Mouse (Mus musculus) spleen, embryonic (tissue): ENCODE data around the gene Ccdc9b.

Experiments used
- CTCF ChIA-PET: fragments of 350-600 bp; sonication (Branson Sonifier 250); formaldehyde crosslinking; loops from one replicate; lab custom pipeline; 2022; lab: Charles Lee

Gene Ccdc9b

GRCm38 (mm10) chr2:118779065-118779464, 16.6 kb upstream of the Ccdc9b start:
- CTCF ChIA-PET, result interaction anchor here (0.5 kb wide), 1 partner anchor 727 kb away, joined by 11 read pairs; no protein-coding TSS in a partner anchor

DNA sequence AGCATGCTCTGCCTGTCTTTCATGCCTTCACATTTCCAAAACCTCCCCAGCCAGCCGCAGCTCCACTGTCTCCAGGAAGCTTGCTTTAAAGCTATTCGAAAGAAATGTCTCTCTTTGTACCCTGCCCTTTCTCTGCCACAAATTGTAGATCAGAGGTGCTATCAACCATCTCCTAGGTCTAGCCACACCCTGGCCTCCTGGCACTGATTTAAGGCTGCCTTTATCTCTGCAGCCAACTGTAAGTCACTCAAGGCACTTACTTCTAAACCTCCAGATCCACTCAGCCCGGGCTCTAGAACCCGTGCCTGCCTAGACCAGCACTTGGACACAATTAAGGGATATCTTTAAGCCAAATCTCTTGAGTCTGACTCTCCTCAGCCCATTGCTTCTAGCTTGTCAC, 16.0 kb upstream of the Ccdc9b start:
- CTCF ChIA-PET, result interaction anchor here (0.7 kb wide), 2 partner anchors 13 to 631 kb away, joined by 4 to 5 read pairs; no protein-coding TSS in a partner anchor

DNA sequence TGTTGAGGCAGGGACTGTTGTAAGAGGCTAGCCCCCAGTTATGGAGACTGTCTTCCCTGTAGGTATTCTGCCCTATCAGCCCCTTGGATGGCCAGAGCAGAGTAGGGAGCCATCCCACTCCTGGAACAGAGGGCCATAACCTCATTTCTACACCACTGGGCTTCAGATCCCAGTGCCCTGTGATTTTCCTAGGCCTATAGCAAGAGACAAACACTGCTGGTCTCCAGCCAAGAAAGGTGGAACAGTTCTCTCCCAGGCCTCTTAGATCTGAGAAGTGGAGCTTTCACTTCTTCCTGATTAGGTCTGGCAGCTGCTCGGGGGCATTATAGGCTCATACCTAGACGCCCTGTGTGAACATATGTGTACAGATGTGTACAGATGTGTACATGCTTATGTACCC, 13.8 kb upstream of the Ccdc9b start:
- CTCF ChIA-PET, result interaction anchor here (0.6 kb wide), 1 partner anchor 307 kb away, joined by 4 read pairs; no protein-coding TSS in a partner anchor

DNA sequence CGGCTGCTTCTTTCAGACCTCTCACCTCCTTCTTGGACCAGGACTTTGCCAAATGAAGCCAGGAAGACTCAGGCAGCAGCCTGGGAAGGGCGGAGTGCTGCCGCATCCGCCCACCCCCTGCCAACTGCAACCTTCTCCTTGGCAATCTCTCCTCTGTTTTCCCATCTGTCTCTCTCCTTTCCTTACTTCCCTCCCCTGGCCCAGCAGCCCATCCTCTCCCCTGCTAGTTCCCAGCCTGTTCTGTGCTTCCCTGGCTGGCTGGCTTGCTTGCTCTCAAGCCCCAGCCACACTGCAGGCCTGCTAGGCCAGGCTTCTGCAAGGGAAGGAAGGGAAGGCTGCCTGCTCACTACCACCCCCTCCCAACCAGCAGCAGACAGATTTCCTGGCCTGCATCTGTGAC, 13.4 kb upstream of the Ccdc9b start:
- CTCF ChIA-PET, result no interaction called here

- CTCF ChIA-PET, result no interaction called here
Observed at GRCm38 (mm10) chr2:118775396-118775795, 12.9 kb upstream of the Ccdc9b start.

DNA sequence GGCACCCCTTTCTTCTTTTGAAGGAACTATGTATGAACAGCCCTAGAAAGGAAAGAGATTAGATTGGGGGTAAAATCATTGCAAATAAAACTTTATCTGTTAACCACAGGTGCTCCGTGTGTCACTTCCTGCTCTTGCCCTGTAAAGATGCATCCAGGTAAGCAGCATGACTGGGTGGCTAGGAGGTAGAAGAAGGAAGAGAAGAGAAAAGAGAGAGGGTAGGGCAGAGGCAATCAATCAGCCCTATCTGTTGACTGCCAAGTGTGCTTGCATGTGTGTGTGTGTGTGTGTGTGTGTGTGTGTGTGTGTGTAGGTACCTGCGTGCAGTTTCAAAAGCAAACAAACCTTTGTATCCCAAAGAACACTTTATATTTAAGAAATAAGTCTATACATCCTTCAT, 12.1 kb upstream of the Ccdc9b start:
- CTCF ChIA-PET, result no interaction called here

DNA sequence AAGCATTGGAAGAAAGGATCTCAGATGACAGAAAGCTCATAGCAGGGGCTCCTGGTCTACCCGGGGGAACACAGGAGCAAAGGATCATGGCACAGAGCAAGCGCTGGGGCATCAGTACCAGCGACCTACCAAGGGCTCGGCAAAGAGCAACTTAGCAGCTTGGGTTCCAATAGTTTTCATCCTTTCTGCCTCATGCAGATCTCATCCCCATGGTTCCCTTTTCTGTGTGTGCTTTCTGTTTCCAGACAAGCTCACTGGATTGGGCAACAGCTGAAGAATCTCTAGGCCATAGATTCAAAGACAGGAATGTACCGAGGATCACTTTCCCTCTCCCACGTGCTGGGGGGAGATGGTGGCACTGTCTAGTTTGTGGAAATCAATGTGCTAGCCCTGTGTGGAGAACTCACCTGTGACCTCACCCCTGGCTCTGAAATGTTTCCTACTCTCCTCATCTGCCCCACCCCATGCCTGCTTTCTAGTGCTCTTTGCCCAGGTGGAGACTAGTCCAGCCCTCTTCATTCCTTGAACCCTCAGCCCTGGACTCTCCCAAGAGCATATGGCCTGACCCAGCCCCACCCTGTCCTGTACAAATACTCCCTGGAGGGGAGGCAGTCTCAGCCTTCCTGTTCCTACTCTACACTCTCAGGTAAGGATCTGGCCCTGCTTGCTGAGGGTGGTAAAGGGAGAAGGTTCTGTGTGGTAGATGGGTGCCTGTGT, 9.9 kb upstream of the Ccdc9b start, which contains the start of gene Phgr1:
Phgr1 (plus strand) TSS at position 612 of the 717 bp plus-strand sequence.
- CTCF ChIA-PET, result no interaction called here

GRCm38 (mm10) chr2:118766041-118767033, 3.9 kb upstream of the Ccdc9b start:
- CTCF ChIA-PET, result no interaction called here

- CTCF ChIA-PET, result interaction anchor here (0.6 to 2.0 kb wide), 4 partner anchors 13 to 427 kb away, joined by 3 to 10 read pairs (median 4); no protein-coding TSS in a partner anchor
Observed at GRCm38 (mm10) chr2:118764875-118765274, 2.4 kb upstream of the Ccdc9b start.

GRCm38 (mm10) chr2:118764094-118764831, 1.8 kb upstream of the Ccdc9b start:
- CTCF ChIA-PET, result interaction anchor here (0.5 to 2.0 kb wide), 6 partner anchors 12 to 427 kb away, joined by 3 to 10 read pairs (median 3); no protein-coding TSS in a partner anchor

GRCm38 (mm10) chr2:118763469-118763868, 1.0 kb upstream of the Ccdc9b start:
- CTCF ChIA-PET, result interaction anchor here (2.0 kb wide), 1 partner anchor 120 kb away, joined by 10 read pairs; no protein-coding TSS in a partner anchor

DNA sequence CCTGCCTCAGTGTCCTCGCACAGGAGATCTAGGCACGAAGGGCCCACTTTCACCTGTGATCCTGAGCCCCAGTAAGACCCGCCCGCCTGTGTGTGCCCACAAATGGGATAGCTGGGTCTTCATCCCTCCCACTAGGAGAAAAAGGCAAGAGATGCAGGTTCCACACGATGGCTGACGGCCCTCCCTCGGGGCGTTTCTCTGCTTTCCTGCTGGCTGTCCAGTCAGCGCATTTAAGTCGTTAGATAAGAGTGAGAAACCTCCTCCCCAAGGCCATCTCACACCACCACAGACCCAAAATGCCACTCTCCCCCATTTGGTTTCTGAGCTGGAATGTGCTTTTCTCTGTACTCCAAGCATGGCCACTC, 305 bp upstream of the Ccdc9b start:
- CTCF ChIA-PET, result interaction anchor here (0.6 kb wide), 1 partner anchor 261 kb away, joined by 3 read pairs; no protein-coding TSS in a partner anchor

DNA sequence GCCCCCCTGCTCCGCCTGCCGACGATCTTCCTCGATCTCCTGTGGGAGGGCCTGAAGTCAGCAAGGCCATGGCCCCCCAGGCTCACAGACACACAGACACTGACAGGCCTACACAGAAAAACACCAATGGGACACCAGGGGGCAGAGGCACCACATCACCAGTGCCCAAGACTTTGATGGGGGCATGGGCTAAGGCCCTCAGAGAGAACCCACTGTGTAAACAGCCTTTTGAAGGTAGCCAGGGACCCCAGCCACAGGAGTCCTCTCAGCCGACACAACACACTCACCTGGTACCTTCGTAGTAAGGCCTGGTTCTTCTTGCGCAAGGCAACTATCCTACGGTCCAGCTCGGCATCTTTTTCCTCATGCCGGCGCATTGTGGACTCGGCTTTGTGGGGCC, 1.1 kb downstream of the Ccdc9b start:
- CTCF ChIA-PET, result interaction anchor here (0.7 to 0.9 kb wide), 3 partner anchors 122 to 273 kb away, joined by 3 to 5 read pairs (median 4); no protein-coding TSS in a partner anchor

DNA sequence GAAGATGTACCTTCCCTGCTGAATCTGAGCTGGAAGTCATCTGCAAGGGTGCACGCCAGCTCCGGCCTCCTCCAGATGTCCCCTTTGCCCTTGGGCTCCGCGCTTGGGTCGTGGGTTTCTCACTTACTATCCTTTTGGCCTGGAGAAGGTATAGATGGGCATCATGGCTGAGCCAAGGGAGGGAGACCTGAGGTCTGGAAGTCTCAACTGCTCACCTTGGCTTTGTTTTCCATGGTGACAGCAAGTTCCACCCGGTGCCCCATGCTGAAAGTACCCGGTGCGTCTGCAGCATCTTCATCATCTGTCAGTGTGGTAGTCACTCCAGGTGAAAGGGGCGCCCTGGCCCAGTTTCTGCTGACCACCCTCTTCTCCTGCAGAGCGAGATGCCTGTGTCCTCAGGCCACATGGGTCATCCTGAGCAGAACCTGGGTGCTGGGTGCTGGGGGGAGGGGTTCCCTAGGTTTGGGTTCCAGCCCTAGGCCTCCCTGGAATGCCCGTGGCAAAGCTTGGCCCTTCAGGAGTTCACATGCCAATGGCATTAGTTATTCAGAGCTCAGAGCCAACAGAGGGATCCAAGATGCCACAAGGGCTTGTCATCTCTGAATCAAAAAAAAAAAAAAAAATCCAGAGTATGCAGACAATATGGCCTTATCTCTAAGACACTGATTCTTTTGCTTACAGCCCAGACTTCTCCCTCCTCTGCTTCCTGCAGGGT, 2.0 kb downstream of the Ccdc9b start:
- CTCF ChIA-PET, result interaction anchor here (0.6 to 0.9 kb wide), 3 partner anchors 106 to 272 kb away, joined by 3 to 5 read pairs (median 4); no protein-coding TSS in a partner anchor

DNA sequence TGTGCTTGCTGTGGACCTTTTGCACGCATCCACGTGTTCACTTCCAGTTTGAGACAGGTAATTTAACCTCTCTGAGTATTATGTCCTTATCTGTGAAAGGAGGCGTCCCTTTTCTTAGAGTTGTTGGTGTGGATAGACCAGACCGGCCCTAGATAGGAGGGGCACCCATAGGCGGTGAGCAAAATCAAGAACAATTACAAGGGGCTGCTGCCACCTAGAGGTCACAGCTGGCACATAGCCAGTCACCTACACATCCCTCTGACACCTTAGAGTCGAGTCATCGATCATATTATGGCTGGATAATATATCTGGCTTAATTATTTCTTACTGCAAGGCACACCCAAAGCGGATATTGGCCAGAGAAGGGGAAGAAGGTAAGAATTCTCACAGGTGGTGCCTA, 2.6 kb downstream of the Ccdc9b start:
- CTCF ChIA-PET, result interaction anchor here (0.6 to 1.5 kb wide), 3 partner anchors 17 to 151 kb away, joined by 3 to 9 read pairs (median 5); no protein-coding TSS in a partner anchor

DNA sequence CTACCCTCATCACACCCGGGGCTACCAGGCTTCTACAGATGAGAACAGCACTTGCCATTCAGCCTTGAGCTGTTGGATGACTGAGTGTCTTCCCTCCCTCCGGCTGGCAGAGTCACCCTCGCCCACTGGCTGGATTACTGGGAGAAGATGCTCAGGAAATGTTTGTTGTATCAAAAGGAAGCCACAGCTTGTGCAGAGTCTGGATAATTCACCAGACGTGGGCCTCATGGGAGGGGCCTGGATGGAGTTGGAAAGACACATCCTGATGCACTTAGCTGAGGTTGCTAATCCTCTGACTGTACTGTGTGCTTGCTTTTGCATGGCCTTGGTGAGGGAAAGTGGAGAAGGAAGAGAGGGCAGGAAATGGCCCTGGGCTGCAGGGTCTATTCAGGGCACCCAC, 6.4 kb downstream of the Ccdc9b start:
- CTCF ChIA-PET, result interaction anchor here (0.6 kb wide), 1 partner anchor 144 kb away, joined by 3 read pairs; the partner anchor contains the start of gene Bahd1

- CTCF ChIA-PET, result no interaction called here
Observed at GRCm38 (mm10) chr2:118755407-118755806, 7.1 kb downstream of the Ccdc9b start.

DNA sequence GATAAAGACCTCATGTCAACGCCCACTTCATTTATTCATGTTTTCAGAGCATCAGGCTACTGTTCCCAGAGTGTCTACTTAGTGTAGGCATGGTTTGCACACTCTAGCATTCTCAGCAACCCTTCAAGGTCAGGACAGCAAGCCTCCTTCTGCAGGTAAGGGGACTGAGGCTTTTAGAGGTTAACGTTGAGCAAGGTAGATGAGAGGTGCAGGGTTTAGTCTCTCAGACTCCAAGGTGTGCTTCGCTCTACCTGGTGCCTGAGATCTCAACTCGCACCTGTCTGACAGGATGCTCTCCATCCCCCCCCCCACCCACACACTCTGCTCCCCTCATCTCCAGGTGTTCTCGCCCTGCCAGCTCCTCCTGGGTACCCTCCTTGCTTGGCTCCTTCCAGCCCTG, 8.3 kb downstream of the Ccdc9b start:
- CTCF ChIA-PET, result no interaction called here

- CTCF ChIA-PET, result interaction anchor here (0.5 to 1.5 kb wide), 2 partner anchors 12 to 47 kb away, joined by 3 to 6 read pairs; no protein-coding TSS in a partner anchor
Observed at GRCm38 (mm10) chr2:118752792-118753108, 9.7 kb downstream of the Ccdc9b start.
